Mouse (Mus musculus): ENCODE measurements around the gene Dis3l. TPM values are rescaled to one million over a fixed set of nuclear protein-coding genes. Genes with fewer than 3 reads are reported as not detected.

Dis3l gene
- total RNA-seq, 2 experiments from 2014 or later = 24.8 to 28.1 TPM

DNA sequence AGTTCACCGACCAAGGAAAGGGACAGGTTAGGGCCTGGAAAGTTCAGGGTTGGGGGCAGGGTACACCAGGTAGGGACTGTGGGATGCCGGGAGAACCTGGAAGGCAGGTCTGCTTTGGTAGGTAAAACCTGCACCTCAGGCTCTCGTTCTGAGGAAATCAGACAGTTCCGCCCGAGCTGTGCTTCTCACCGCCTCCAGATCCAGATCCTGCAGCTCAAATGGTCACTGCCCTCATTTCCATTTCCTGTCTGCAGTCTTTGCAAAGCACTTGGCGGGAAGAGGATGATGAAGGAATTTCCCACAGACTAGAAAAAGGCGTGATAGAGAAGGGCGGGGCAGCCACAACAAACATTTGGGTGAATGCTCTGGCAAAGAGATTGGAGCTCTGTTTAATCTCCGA lies 72.9 kb downstream of the Dis3l start:
- intact Hi-C loops (cut with DNase I) = no loop called here
- no peak for DNase-seq

DNA sequence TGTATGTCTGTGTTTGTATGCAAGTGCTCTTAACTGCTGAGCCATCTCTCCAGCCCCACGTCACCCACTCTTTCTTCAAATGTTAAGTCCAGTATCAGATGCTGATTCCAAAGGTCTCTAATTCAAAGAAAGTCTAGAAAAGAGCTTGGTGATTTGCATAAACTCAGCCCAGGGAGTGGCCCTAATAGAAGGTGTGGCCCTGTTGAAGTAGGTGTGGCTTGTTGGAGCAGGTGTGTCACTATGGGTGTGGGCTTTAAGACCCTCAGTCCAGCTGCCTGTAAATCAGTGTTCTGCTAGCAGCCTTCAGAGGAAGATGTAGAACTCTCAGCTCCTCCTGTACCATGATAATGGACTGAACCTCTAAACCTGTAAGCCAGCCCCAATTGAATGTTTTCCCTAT lies 73.9 kb downstream of the Dis3l start:
- intact Hi-C loops (cut with DNase I) = no loop called here

DNA sequence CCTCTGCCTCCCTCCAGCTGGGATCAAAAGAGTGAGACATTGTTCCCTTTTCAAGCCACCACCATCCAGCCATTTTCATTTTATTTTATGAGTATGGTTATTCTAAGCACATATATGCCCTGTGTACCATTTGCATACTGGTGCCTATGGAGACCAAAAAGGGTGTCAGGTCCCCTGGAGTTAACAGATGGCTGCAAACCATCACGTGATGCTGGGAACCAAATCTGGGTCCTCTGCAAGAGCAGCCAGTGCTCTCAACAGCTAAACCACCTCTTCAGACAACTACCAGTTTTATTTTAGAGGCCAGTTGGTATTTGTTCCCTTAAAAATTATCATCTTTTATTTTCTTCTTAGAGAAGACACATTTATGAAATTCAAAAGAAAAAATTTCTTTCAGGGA lies 76.3 kb downstream of the Dis3l start:
- intact Hi-C loops (cut with DNase I) = no loop called here
- no peak for DNase-seq

More for the DNA sequence above, 73.9 kb downstream of the Dis3l start:
- DNase-seq = no peak

DNA sequence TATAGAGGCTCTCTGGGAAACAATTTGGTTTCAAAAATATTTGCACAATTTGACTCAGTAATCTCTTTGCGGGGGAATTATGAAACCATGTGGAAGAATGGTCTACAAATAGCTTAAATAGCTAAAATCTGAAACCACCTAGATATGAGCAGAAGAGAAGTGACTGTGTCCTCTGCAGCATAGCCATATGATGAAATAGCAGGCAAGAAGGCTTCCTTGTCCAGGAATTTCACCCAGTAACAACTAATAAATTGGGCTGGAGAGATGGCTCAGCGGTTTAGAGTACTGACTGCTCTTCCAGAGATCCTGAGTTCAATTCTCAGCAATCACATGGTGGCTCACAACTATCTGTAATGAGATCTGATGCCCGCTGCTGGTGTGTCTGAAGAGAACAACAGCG lies 80.1 kb downstream of the Dis3l start:
- intact Hi-C loops (cut with DNase I) = no loop called here

DNA sequence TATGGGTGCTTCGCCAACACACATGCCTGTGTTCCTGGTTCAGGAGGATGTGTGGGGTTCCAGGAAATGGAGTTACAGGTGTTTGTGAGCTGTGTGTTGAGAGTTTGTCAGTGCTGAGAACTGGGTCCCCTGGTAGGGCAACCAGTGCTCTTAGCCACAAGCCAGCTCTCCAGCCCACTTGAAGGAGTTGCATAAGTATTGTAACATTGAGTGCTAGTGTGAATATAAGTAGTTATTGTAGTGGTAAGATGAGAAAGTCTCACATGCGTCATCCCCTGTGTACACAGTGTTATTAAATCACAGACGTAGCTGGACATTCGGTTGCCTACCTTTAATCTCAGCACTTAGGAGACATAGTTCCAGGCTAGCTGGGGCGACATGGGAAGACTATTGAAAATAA lies 81.2 kb downstream of the Dis3l start:
- no peak for DNase-seq
- intact Hi-C loops (cut with DNase I) = no loop called here

More for the DNA sequence above, 80.1 kb downstream of the Dis3l start:
- no peak for DNase-seq

Other genes starting within 250 kb of the Dis3l start
- gene Lctl, start 224.1 kb downstream of the Dis3l start, total RNA-seq (2021) = not detected
- gene Zwilch, start 168.2 kb downstream of the Dis3l start, total RNA-seq (2021) = under 1 TPM; 0.61 to 0.79 TPM
- gene Rpl4, start 167.9 kb downstream of the Dis3l start, total RNA-seq (2021) = 100 to 1,000 TPM; 454 to 482 TPM
- 10 to 100 TPM; 21.8 to 22.6 TPM for gene Snapc5, start 162.0 kb downstream of the Dis3l start, total RNA-seq (2021)
- 1 to 10 TPM; 1.8 to 3.1 TPM for gene Uchl4, start 106.1 kb downstream of the Dis3l start, total RNA-seq (2021)
- 10 to 100 TPM; 50.1 to 52.8 TPM for gene Map2k1, start 87.7 kb downstream of the Dis3l start, total RNA-seq (2021)
- 10 to 100 TPM; 10.5 to 10.9 TPM for gene Tipin, start 59.7 kb downstream of the Dis3l start, total RNA-seq (2021)
- 1 to 10 TPM; 1.6 to 4.6 TPM for gene Megf11, start 44.3 kb upstream of the Dis3l start, total RNA-seq (2021)

Measured in heart, postnatal 36 days (tissue).